Comparison of ENCODE assay signal across 8 mouse cellular contexts in genomic region chr10:93641821-93642746, GRCm38 (mm10). TPM values are rescaled to one million over a fixed set of nuclear protein-coding genes. Genes with fewer than 3 reads are reported as not detected.
A peak's percentile ranks its signal among the peaks of the same experiment; 100 is the strongest.
DNase-seq lines count a peak whose midpoint lies in the region; ATAC-seq and TF ChIP-seq lines count a peak whose summit lies in the region.

No protein-coding gene starts in this region.

- H3K4me1 ChIP-seq in ES-E14 (ENCODE audit: control insufficient read depth in 2 of 2, insufficient read depth in 2 of 2, low read length in 2 of 2, poor library complexity in 1 of 2): peaks cover 0 to 3% of the 10 kb centered on the region in 2 experiments; a peak in 2 of 4 replicates
- no peaks in the 10 kb centered on the region for H3K4me1 ChIP-seq in cortical plate, adult 2 months (ENCODE audit: control insufficient read depth, insufficient read depth, low read length)
- H3K4me1 ChIP-seq in heart, embryonic 12.5 days (replicated peaks): peaks cover 23% of the 10 kb centered on the region
- H3K4me1 ChIP-seq in kidney, embryonic 15.5 days: peaks cover 20% of the 10 kb centered on the region
- peaks cover 18% of the 10 kb centered on the region for H3K4me1 ChIP-seq in stomach, embryonic 15.5 days

- no peaks in the 10 kb centered on the region for H3K36me3 ChIP-seq in ES-E14 (ENCODE audit: control insufficient read depth, insufficient read depth, low read length, poor library complexity, severe bottlenecking)
- H3K36me3 ChIP-seq in heart, embryonic 12.5 days: no peaks in the 10 kb centered on the region
- H3K36me3 ChIP-seq in kidney, embryonic 15.5 days: no peaks in the 10 kb centered on the region
- H3K36me3 ChIP-seq in stomach, embryonic 15.5 days: no peaks in the 10 kb centered on the region

- in situ Hi-C loops in ES-E14 (cut with MboI; ENCODE audit: low sequenced_read_pairs in 2 of 2, unreplicated experiment in 2 of 2): no loop called here

- peak; percentile 10 for ATAC-seq in frontal cortex, adult (ENCODE audit: low TSS enrichment)
- 0 out of 2 replicates have a peak, but pooled peaks have one; percentile 33 for ATAC-seq in heart, embryonic 12.5 days (ENCODE audit: insufficient number of reproducible peaks, low FRiP score)
- peak; percentile 81 for ATAC-seq in kidney, embryonic 15.5 days (replicated peaks; ENCODE audit: low FRiP score)
- ATAC-seq in megakaryocyte, adult 5-6 weeks (ENCODE audit: poor library complexity, severe bottlenecking): peak; percentile 24; the same call in 1 of the 2 replicates
- peak; percentile 54; the same call in 1 of the 2 replicates for ATAC-seq in stomach, embryonic 15.5 days (ENCODE audit: insufficient read depth, low FRiP score, low read depth)

- H3K27me3 ChIP-seq in heart, embryonic 12.5 days (replicated peaks): peaks cover 77% of the 10 kb centered on the region
- H3K27me3 ChIP-seq in kidney, embryonic 15.5 days: peaks cover 65% of the 10 kb centered on the region
- H3K27me3 ChIP-seq in stomach, embryonic 15.5 days (replicated peaks): peaks cover 17% of the 10 kb centered on the region; the same call in 1 of the 2 replicates

- WGBS in heart, embryonic 12.5 days: 4% methylated on average over 32 of the region's 32 CpGs
- 8% methylated on average over 32 of the region's 32 CpGs for WGBS in kidney, embryonic 15.5 days
- 6% methylated on average over 32 of the region's 32 CpGs for WGBS in stomach, embryonic 15.5 days

- TF ChIP-seq CTCF in cortical plate, adult 2 months (IDR thresholded peaks at IDR 0.05; ENCODE audit: extremely low read depth, insufficient read depth, low read length): no peak

- peak overlapping the region; percentile 45 to 74 for H3K4me3 ChIP-seq in ES-E14 (ENCODE audit: insufficient read depth in 1 of 2, low read depth in 1 of 2, low read length in 2 of 2, poor library complexity in 1 of 2, severe bottlenecking in 1 of 2)
- peak overlapping the region; percentile 52 for H3K4me3 ChIP-seq in cortical plate, adult 2 months (ENCODE audit: insufficient read depth, low read length)
- peak overlapping the region; percentile 72 for H3K4me3 ChIP-seq in heart, embryonic 12.5 days
- H3K4me3 ChIP-seq in kidney, embryonic 15.5 days (replicated peaks): peak overlapping the region; percentile 56
- peak overlapping the region; percentile 69 for H3K4me3 ChIP-seq in stomach, embryonic 15.5 days (replicated peaks)

- no peak overlapping the region for H3K9ac ChIP-seq in ES-E14 (ENCODE audit: insufficient read depth, low read depth, low read length, poor library complexity, severe bottlenecking)
- H3K9ac ChIP-seq in heart, embryonic 12.5 days: peak overlapping the region; percentile 87
- peak overlapping the region; percentile 55 for H3K9ac ChIP-seq in kidney, embryonic 15.5 days
- 0 out of 2 replicates have a peak overlapping the region, but pooled peaks have one; percentile 69 for H3K9ac ChIP-seq in stomach, embryonic 15.5 days

- TF ChIP-seq POLR2A in cortical plate, adult 2 months (IDR thresholded peaks at IDR 0.05; ENCODE audit: extremely low read depth, insufficient read depth, low read length): no peak

- H3K4me2 ChIP-seq in heart, embryonic 12.5 days: peak overlapping the region; percentile 100
- H3K4me2 ChIP-seq in kidney, embryonic 15.5 days: peak overlapping the region; percentile 96
- peak overlapping the region; percentile 100 for H3K4me2 ChIP-seq in stomach, embryonic 15.5 days

- H3K9me3 ChIP-seq in ES-E14 (ENCODE audit: control insufficient read depth, insufficient read depth, low read depth, low read length): no peaks in the 10 kb centered on the region
- H3K9me3 ChIP-seq in heart, embryonic 12.5 days (replicated peaks): no peaks in the 10 kb centered on the region
- no peaks in the 10 kb centered on the region for H3K9me3 ChIP-seq in kidney, embryonic 15.5 days (replicated peaks)
- no peaks in the 10 kb centered on the region for H3K9me3 ChIP-seq in stomach, embryonic 15.5 days

- DNase-seq in frontal cortex, adult 2 months (ENCODE audit: extremely low spot score in 1 of 2, low spot score in 1 of 2): no peak
- DNase-seq in ES-E14 (ENCODE audit: low read depth, low spot score): no peak

- no peak overlapping the region for H3K27ac ChIP-seq in ES-E14 (ENCODE audit: insufficient read depth, low read depth, low read length, poor library complexity, severe bottlenecking)
- no peak overlapping the region for H3K27ac ChIP-seq in cortical plate, adult 2 months (ENCODE audit: insufficient read depth, low read length)
- H3K27ac ChIP-seq in heart, embryonic 12.5 days (ENCODE audit: poor library complexity, severe bottlenecking): no peak overlapping the region
- H3K27ac ChIP-seq in kidney, embryonic 15.5 days: no peak overlapping the region
- no peak overlapping the region for H3K27ac ChIP-seq in stomach, embryonic 15.5 days

TF ChIP-seq in ES-E14, 5 proteins besides CTCF, POLR2A, EP300 and RAD21:
- TF ChIP-seq MAFK (IDR thresholded peaks at IDR 0.05; ENCODE audit: insufficient read depth, low read depth, low read length) (no peak), ZC3H11A (IDR thresholded peaks at IDR 0.05; ENCODE audit: borderline replicate concordance, low read depth, low read length) (no peak), HCFC1 (IDR thresholded peaks at IDR 0.05; ENCODE audit: borderline replicate concordance, insufficient read depth, low read length) (no peak), ZNF384 (IDR thresholded peaks at IDR 0.05; ENCODE audit: low read depth, low read length) (no peak), CHD2 (IDR thresholded peaks at IDR 0.05; ENCODE audit: low read depth, low read length) (no peak)

RNA-seq across cellular contexts. Expression of gene Ntn4, which starts 1.6 kb away (rescaled TPM):
- polyA plus RNA-seq in frontal cortex, adult 2 months (2012; rRNA removed): 10.7 and 10.8 TPM in 2 replicates
- total RNA-seq in ES-E14 (2012; rRNA removed): 0.85 and 1.9 TPM in 2 replicates
- polyA plus RNA-seq in cortical plate, adult 2 months (2012; rRNA removed): 4.5 and 5.7 TPM in 2 replicates
- 0.48 and 1.3 TPM in 2 replicates for polyA plus RNA-seq in heart, embryonic 12.5 days (2016; fragmentation: Nextera tagmentation; extraction: Ambion mirVana)
- 0.69 and 0.93 TPM in 2 replicates for polyA plus RNA-seq in kidney, embryonic 15.5 days (2015; fragmentation: Nextera tagmentation; extraction: Ambion mirVana)
- 0.66 and 0.76 TPM in 2 replicates for total RNA-seq in megakaryocyte, adult 5-6 weeks (2015)
- total RNA-seq in megakaryocyte, adult 5-6 weeks (2017): 0.18 and 0.57 TPM in 2 replicates
- 0.71 and 0.72 TPM in 2 replicates for polyA plus RNA-seq in stomach, embryonic 15.5 days (2015; fragmentation: Nextera tagmentation; extraction: Ambion mirVana)

RNA-seq across cellular contexts. Expression of gene Snrpf, which starts 52.6 kb away (rescaled TPM):
- polyA plus RNA-seq in frontal cortex, adult 2 months (2012; rRNA removed): 49.8 and 56.4 TPM in 2 replicates
- 77.7 and 103 TPM in 2 replicates for total RNA-seq in ES-E14 (2012; rRNA removed)
- 40.4 and 41.6 TPM in 2 replicates for polyA plus RNA-seq in cortical plate, adult 2 months (2012; rRNA removed)
- polyA plus RNA-seq in heart, embryonic 12.5 days (2016; fragmentation: Nextera tagmentation; extraction: Ambion mirVana): 84.8 and 85.4 TPM in 2 replicates
- 139 TPM in 2 replicates for polyA plus RNA-seq in kidney, embryonic 15.5 days (2015; fragmentation: Nextera tagmentation; extraction: Ambion mirVana)
- total RNA-seq in megakaryocyte, adult 5-6 weeks (2015): 89.2 and 95.8 TPM in 2 replicates
- 127 and 139 TPM in 2 replicates for total RNA-seq in megakaryocyte, adult 5-6 weeks (2017)
- polyA plus RNA-seq in stomach, embryonic 15.5 days (2015; fragmentation: Nextera tagmentation; extraction: Ambion mirVana): 111 and 128 TPM in 2 replicates

Comparison
In these comparisons a context has a peak if more than half of its experiments do, and no peak if none do; other contexts are left out.
1. ATAC-seq: peak in every context shown above with its lines; median percentile 81 in kidney, embryonic 15.5 days; 54 in stomach, embryonic 15.5 days; 33 in heart, embryonic 12.5 days; 24 in megakaryocyte, adult 5-6 weeks; 10 in frontal cortex, adult.